Mouse (Mus musculus) midbrain, embryonic 14.5 days (tissue): ENCODE measurements around the gene Panx2. TPM values are rescaled to one million over a fixed set of nuclear protein-coding genes. Genes with fewer than 3 reads are reported as not detected.

Source experiments
- ATAC-seq: fragments of 200-750 bp; cut with Nextera tagmentation; 2 replicates; pipeline ENCODE4 v1.8.0; 2017; ENCODE audit warnings: moderate number of reproducible peaks, moderate library complexity; ENCODE audit not compliant: low FRiP score, low TSS enrichment
- DNase-seq: peaks from one replicate; pipeline ENCODE4 v3.0.0-alpha.2; 2015
- H3K27ac ChIP-seq: fragments of 300-500 bp; sonication (generic); replicated peaks from 2 replicates; pipeline ENCODE4 v1.5.1; 2014; ENCODE audit warnings: mild to moderate bottlenecking, low read depth, low read length, moderate library complexity
- H3K27me3 ChIP-seq: fragments of 300-500 bp; sonication (generic); 2 replicates; pipeline ENCODE4 v1.6.1; 2014; ENCODE audit warnings: low read length, control low read depth, mixed read lengths; ENCODE audit not compliant: control insufficient read depth, insufficient read depth
- H3K36me3 ChIP-seq: fragments of 300-500 bp; sonication (generic); 2 replicates; pipeline ENCODE4 v1.6.1; 2014; ENCODE audit warnings: low read length, control low read depth; ENCODE audit not compliant: control insufficient read depth, insufficient read depth
- H3K4me1 ChIP-seq: fragments of 300-500 bp; sonication (generic); 2 replicates; pipeline ENCODE4 v1.6.1; 2014; ENCODE audit warnings: mild to moderate bottlenecking, antibody characterized with exemption, low read length, control low read depth; ENCODE audit not compliant: control insufficient read depth, insufficient read depth
- H3K4me2 ChIP-seq: fragments of 300-500 bp; sonication (generic); 2 replicates; pipeline ENCODE4 v1.6.1; 2014; ENCODE audit warnings: mild to moderate bottlenecking, low read length, moderate library complexity
- H3K4me3 ChIP-seq: fragments of 300-500 bp; sonication (generic); replicated peaks from 2 replicates; pipeline ENCODE4 v1.5.1; 2014; ENCODE audit warnings: low read depth, low read length
- H3K9ac ChIP-seq: fragments of 300-500 bp; sonication (generic); replicated peaks from 2 replicates; pipeline ENCODE4 v1.6.1; 2014; ENCODE audit warnings: mild to moderate bottlenecking, low read length, moderate library complexity
- H3K9me3 ChIP-seq: fragments of 300-500 bp; sonication (generic); 2 replicates; pipeline ENCODE4 v1.6.1; 2016; ENCODE audit warnings: low read length, control low read depth, mixed read lengths; ENCODE audit not compliant: control insufficient read depth
- WGBS: fragments of 180-500 bp; shearing (Covaris S2); extraction: QIAGEN DNeasy Blood & Tissue Kit; methylation state at CpG from one replicate; pipeline ENCODE4 v1.1.7; 2014; 5-methylcytosine and 5-hydroxymethylcytosine counted together
- polyA plus RNA-seq: library from polyadenylated mRNA; unstranded; fragments of >200 nt; fragmentation: Nextera tagmentation; extraction: Ambion mirVana; gene quantifications from 2 replicates; pipeline ENCODE4 v1.2.1, GENCODE M21; 2014

Panx2 gene
- polyA plus RNA-seq, 1 experiment from 2014 or later = 6.6 TPM

- H3K36me3 ChIP-seq = peaks cover 99% of the 10 kb centered on the region
- no peaks in the 10 kb centered on the region for H3K4me1 ChIP-seq
- DNase-seq = no peak
- no peak for ATAC-seq
- H3K27me3 ChIP-seq = no peaks in the 10 kb centered on the region
- WGBS = 93% methylated on average over 12 of the region's 12 CpGs
- no peaks in the 10 kb centered on the region for H3K9me3 ChIP-seq
- H3K4me3 ChIP-seq = no peak overlapping the region
- no peak overlapping the region for H3K27ac ChIP-seq
- no peak overlapping the region for H3K9ac ChIP-seq
- H3K4me2 ChIP-seq = no peak overlapping the region
Measured at GRCm38 (mm10) chr15:89100823-89101222, 41.3 kb downstream of the Panx2 start.

GRCm38 (mm10) chr15:89102646-89103045 lies 43.1 kb downstream of the Panx2 start:
- no peak for ATAC-seq
- H3K4me2 ChIP-seq = no peak overlapping the region
- DNase-seq = no peak
- no peaks in the 10 kb centered on the region for H3K9me3 ChIP-seq
- no peak overlapping the region for H3K9ac ChIP-seq
- H3K36me3 ChIP-seq = peaks cover 99% of the 10 kb centered on the region
- no peaks in the 10 kb centered on the region for H3K4me1 ChIP-seq
- WGBS = 40% methylated on average over 5 of the region's 5 CpGs
- H3K27ac ChIP-seq = no peak overlapping the region
- H3K4me3 ChIP-seq = no peak overlapping the region
- no peaks in the 10 kb centered on the region for H3K27me3 ChIP-seq

- Histone ChIP-seq H3K4me2 (no peak overlapping the region), H3K9me3 (no peaks in the 10 kb centered on the region), H3K4me3 (no peak overlapping the region), H3K36me3 (peaks cover 99% of the 10 kb centered on the region), H3K27me3 (no peaks in the 10 kb centered on the region), H3K27ac (no peak overlapping the region), H3K4me1 (no peaks in the 10 kb centered on the region), H3K9ac (no peak overlapping the region)
- 87% methylated on average over 10 of the region's 10 CpGs for WGBS
- no peak for DNase-seq
- no peak for ATAC-seq
Measured at GRCm38 (mm10) chr15:89103921-89104320, 44.4 kb downstream of the Panx2 start.

- H3K36me3 ChIP-seq = peaks cover 99% of the 10 kb centered on the region
- no peaks in the 10 kb centered on the region for H3K27me3 ChIP-seq
- H3K4me2 ChIP-seq = no peak overlapping the region
- no peak overlapping the region for H3K27ac ChIP-seq
- no peaks in the 10 kb centered on the region for H3K4me1 ChIP-seq
- H3K4me3 ChIP-seq = no peak overlapping the region
- no peak overlapping the region for H3K9ac ChIP-seq
- 93% methylated on average over 8 of the region's 8 CpGs for WGBS
- H3K9me3 ChIP-seq = no peaks in the 10 kb centered on the region
- ATAC-seq (no peak), DNase-seq (no peak)
Measured at GRCm38 (mm10) chr15:89104425-89104824, 44.9 kb downstream of the Panx2 start.

GRCm38 (mm10) chr15:89106073-89106472 lies 46.5 kb downstream of the Panx2 start:
- ATAC-seq (no peak), DNase-seq (no peak)
- Histone ChIP-seq H3K4me3 (no peak overlapping the region), H3K4me1 (no peaks in the 10 kb centered on the region), H3K36me3 (peaks cover 99% of the 10 kb centered on the region), H3K9me3 (no peaks in the 10 kb centered on the region), H3K9ac (no peak overlapping the region), H3K27me3 (no peaks in the 10 kb centered on the region), H3K27ac (no peak overlapping the region), H3K4me2 (no peak overlapping the region)
- 90% methylated on average over 13 of the region's 13 CpGs for WGBS

GRCm38 (mm10) chr15:89106976-89107375 lies 47.4 kb downstream of the Panx2 start:
- 100% methylated on average over 1 of the region's 1 CpGs for WGBS
- no peak overlapping the region for H3K27ac ChIP-seq

GRCm38 (mm10) chr15:89110147-89110546 lies 50.6 kb downstream of the Panx2 start:
- Histone ChIP-seq H3K9ac (no peak overlapping the region), H3K27me3 (no peaks in the 10 kb centered on the region), H3K4me1 (no peaks in the 10 kb centered on the region), H3K4me3 (no peak overlapping the region), H3K36me3 (peaks cover 93% of the 10 kb centered on the region), H3K27ac (no peak overlapping the region), H3K9me3 (no peaks in the 10 kb centered on the region), H3K4me2 (no peak overlapping the region)
- DNase-seq = no peak
- 91% methylated on average over 9 of the region's 9 CpGs for WGBS
- ATAC-seq = no peak

More at GRCm38 (mm10) chr15:89106976-89107375, 47.4 kb downstream of the Panx2 start:
- Histone ChIP-seq H3K36me3 (peaks cover 99% of the 10 kb centered on the region), H3K9me3 (no peaks in the 10 kb centered on the region), H3K4me1 (no peaks in the 10 kb centered on the region), H3K9ac (no peak overlapping the region), H3K4me3 (no peak overlapping the region), H3K27me3 (no peaks in the 10 kb centered on the region), H3K4me2 (no peak overlapping the region)
- no peak for ATAC-seq
- no peak for DNase-seq

GRCm38 (mm10) chr15:89118007-89118406 lies 58.5 kb downstream of the Panx2 start:
- peak; percentile 41 for DNase-seq
- peaks cover 25% of the 10 kb centered on the region for H3K4me1 ChIP-seq
- H3K9me3 ChIP-seq = no peaks in the 10 kb centered on the region
- H3K27ac ChIP-seq = no peak overlapping the region
- H3K9ac ChIP-seq = no peak overlapping the region
- no peak for ATAC-seq
- no peak overlapping the region for H3K4me2 ChIP-seq
- H3K27me3 ChIP-seq = no peaks in the 10 kb centered on the region
- no peak overlapping the region for H3K4me3 ChIP-seq
- H3K36me3 ChIP-seq = peaks cover 46% of the 10 kb centered on the region

GRCm38 (mm10) chr15:89122649-89123366 lies 63.3 kb downstream of the Panx2 start, which contains the start of gene Tubgcp6:
Gene Tubgcp6, minus strand, starts transcription at chr15:89123112.
- Histone ChIP-seq H3K4me2 (peak within 1 kb of the TSS; percentile 98), H3K4me1 (peaks cover 38% of the 10 kb centered on the region), H3K9ac (peak within 1 kb of the TSS; percentile 78), H3K27ac (peak within 1 kb of the TSS; percentile 86), H3K36me3 (peaks cover 19% of the 10 kb centered on the region; the same call in 1 of the 2 replicates), H3K4me3 (peak within 1 kb of the TSS; percentile 89), H3K27me3 (no peaks in the 10 kb centered on the region), H3K9me3 (no peaks in the 10 kb centered on the region)
- DNase-seq (peak; percentile 99), ATAC-seq (peak; percentile 84)
- WGBS = under 1% methylated on average over 47 of the region's 47 CpGs
